11 mouse cellular contexts compared by ENCODE assay signal in genomic region chr17:29261603-29262258, GRCm38 (mm10). TPM values are rescaled to one million over a fixed set of nuclear protein-coding genes. Genes with fewer than 3 reads are reported as not detected.
DNase-seq lines count a peak whose midpoint lies in the region; ATAC-seq and TF ChIP-seq lines count a peak whose summit lies in the region.
"Had no signal": no experiment of that assay in that cellular context is flagged by ENCODE, and none has a peak within 500 bp of the region (broad histone marks: within the 10 kb centered on the region; RNA-seq: fewer than 3 reads in every experiment).

No protein-coding gene starts in this region.

- H3K9me3 ChIP-seq in heart, embryonic 13.5 days, result no peaks in the 10 kb centered on the region
- H3K9me3 ChIP-seq in midbrain, embryonic 12.5 days, result no peaks in the 10 kb centered on the region
- H3K9me3 ChIP-seq in midbrain, embryonic 11.5 days (ENCODE audit: control insufficient read depth, low read length), result no peaks in the 10 kb centered on the region
- no peaks in the 10 kb centered on the region for H3K9me3 ChIP-seq in embryonic facial prominence, embryonic 13.5 days
- no peaks in the 10 kb centered on the region for H3K9me3 ChIP-seq in liver, postnatal 0 days (ENCODE audit: low read length)

- no peak for TF ChIP-seq EP300 in heart, adult 2 months (IDR thresholded peaks at IDR 0.05; ENCODE audit: insufficient read depth, low read depth, low read length)
- TF ChIP-seq EP300 in liver, postnatal 0 days (IDR thresholded peaks at IDR 0.05; ENCODE audit: low read depth), result no peak

- H3K27ac ChIP-seq in heart, embryonic 13.5 days (replicated peaks), result no peak overlapping the region
- H3K27ac ChIP-seq in heart, adult 2 months, result no peak overlapping the region
- H3K27ac ChIP-seq in midbrain, embryonic 12.5 days (replicated peaks), result no peak overlapping the region
- no peak overlapping the region for H3K27ac ChIP-seq in midbrain, embryonic 11.5 days (ENCODE audit: low read depth, low read length)
- H3K27ac ChIP-seq in embryonic facial prominence, embryonic 13.5 days, result no peak overlapping the region
- H3K27ac ChIP-seq in liver, postnatal 0 days (ENCODE audit: low read depth), result no peak overlapping the region
- H3K27ac ChIP-seq: left cerebral cortex, adult 2 months had no signal

- H3K9ac ChIP-seq in heart, embryonic 13.5 days, result peak overlapping the region; percentile 95; the same call in 1 of the 2 replicates
- H3K9ac ChIP-seq in heart, adult 2 months (ENCODE audit: low read depth, low read length), result no peak overlapping the region
- H3K9ac ChIP-seq in midbrain, embryonic 12.5 days (replicated peaks), result 0 out of 2 replicates have a peak overlapping the region, but pooled peaks have one; percentile 7
- H3K9ac ChIP-seq in midbrain, embryonic 11.5 days (ENCODE audit: low read length), result no peak overlapping the region
- no peak overlapping the region; the same call in 1 of the 2 replicates for H3K9ac ChIP-seq in embryonic facial prominence, embryonic 13.5 days
- H3K9ac ChIP-seq in liver, postnatal 0 days (replicated peaks), result peak overlapping the region; percentile 31; the same call in 1 of the 2 replicates

- TF ChIP-seq CTCF in heart, adult 2 months (IDR thresholded peaks at IDR 0.05), result no peak
- no peak for TF ChIP-seq CTCF in liver, postnatal 0 days (IDR thresholded peaks at IDR 0.05; ENCODE audit: low read depth)

- no peak for TF ChIP-seq POLR2A in heart, adult 2 months (IDR thresholded peaks at IDR 0.05; ENCODE audit: insufficient read depth, low read depth, low read length)

- ATAC-seq in heart, embryonic 13.5 days (ENCODE audit: extremely low read depth, insufficient number of reproducible peaks, low FRiP score, low TSS enrichment), result no peak
- no peak for ATAC-seq in midbrain, embryonic 12.5 days (ENCODE audit: low FRiP score, low read depth)
- ATAC-seq in midbrain, embryonic 11.5 days (ENCODE audit: low FRiP score), result no peak
- no peak for ATAC-seq in embryonic facial prominence, embryonic 13.5 days (ENCODE audit: insufficient number of reproducible peaks, insufficient read depth, low FRiP score, low TSS enrichment, low read depth)
- ATAC-seq in liver, postnatal 0 days, result no peak
- ATAC-seq: Patski had no signal

- H3K79me2 ChIP-seq in heart, adult 2 months (replicated peaks; ENCODE audit: control insufficient read depth, insufficient read depth, low read length), result no peaks in the 10 kb centered on the region

- peak overlapping the region; percentile 88 for H3K4me2 ChIP-seq in heart, embryonic 13.5 days
- H3K4me2 ChIP-seq in midbrain, embryonic 12.5 days (replicated peaks), result peak overlapping the region; percentile 76; the same call in 1 of the 2 replicates
- H3K4me2 ChIP-seq in midbrain, embryonic 11.5 days, result no peak overlapping the region
- peak overlapping the region; percentile 76 for H3K4me2 ChIP-seq in embryonic facial prominence, embryonic 13.5 days
- peak overlapping the region; percentile 74 for H3K4me2 ChIP-seq in liver, postnatal 0 days (ENCODE audit: low read depth, low read length)

- H3K27me3 ChIP-seq in heart, embryonic 13.5 days (replicated peaks), result no peaks in the 10 kb centered on the region
- H3K27me3 ChIP-seq in heart, adult 2 months (ENCODE audit: control insufficient read depth, insufficient read depth, low read length), result no peaks in the 10 kb centered on the region
- H3K27me3 ChIP-seq in midbrain, embryonic 12.5 days, result no peaks in the 10 kb centered on the region
- H3K27me3 ChIP-seq in midbrain, embryonic 11.5 days (ENCODE audit: control insufficient read depth, insufficient read depth, low read length), result no peaks in the 10 kb centered on the region
- no peaks in the 10 kb centered on the region for H3K27me3 ChIP-seq in embryonic facial prominence, embryonic 13.5 days
- no peaks in the 10 kb centered on the region for H3K27me3 ChIP-seq in liver, postnatal 0 days (ENCODE audit: insufficient read depth, low read length)
- H3K27me3 ChIP-seq: Patski had no signal

- H3K4me3 ChIP-seq in heart, embryonic 13.5 days, result no peak overlapping the region
- no peak overlapping the region for H3K4me3 ChIP-seq in heart, adult 2 months
- no peak overlapping the region for H3K4me3 ChIP-seq in midbrain, embryonic 12.5 days
- no peak overlapping the region for H3K4me3 ChIP-seq in midbrain, embryonic 11.5 days (ENCODE audit: low read depth, low read length)
- H3K4me3 ChIP-seq in embryonic facial prominence, embryonic 13.5 days, result peak overlapping the region; percentile 11; the same call in 1 of the 2 replicates
- H3K4me3 ChIP-seq in liver, postnatal 0 days (ENCODE audit: low read depth, low read length), result peak overlapping the region; percentile 81
- H3K4me3 ChIP-seq: left cerebral cortex, adult 2 months had no signal

- intact Hi-C loops in heart, adult 2 months (cut with DNase I), result no loop called here

- peaks cover 66% of the 10 kb centered on the region for H3K4me1 ChIP-seq in heart, embryonic 13.5 days
- peaks cover 5% of the 10 kb centered on the region; the same call in 1 of the 2 replicates for H3K4me1 ChIP-seq in heart, adult 2 months (ENCODE audit: control insufficient read depth, insufficient read depth, low read length)
- H3K4me1 ChIP-seq in midbrain, embryonic 12.5 days, result peaks cover 34% of the 10 kb centered on the region
- H3K4me1 ChIP-seq in midbrain, embryonic 11.5 days (ENCODE audit: control insufficient read depth, insufficient read depth, low read length), result peaks cover 17% of the 10 kb centered on the region
- H3K4me1 ChIP-seq in embryonic facial prominence, embryonic 13.5 days, result peaks cover 38% of the 10 kb centered on the region
- peaks cover 45% of the 10 kb centered on the region for H3K4me1 ChIP-seq in liver, postnatal 0 days (ENCODE audit: insufficient read depth)

- H3K36me3 ChIP-seq in heart, embryonic 13.5 days, result peaks cover 42% of the 10 kb centered on the region
- H3K36me3 ChIP-seq in heart, adult 2 months (ENCODE audit: control insufficient read depth, insufficient read depth, low read length), result peaks cover 2% of the 10 kb centered on the region; the same call in 1 of the 2 replicates
- H3K36me3 ChIP-seq in midbrain, embryonic 12.5 days, result peaks cover 41% of the 10 kb centered on the region
- H3K36me3 ChIP-seq in midbrain, embryonic 11.5 days (ENCODE audit: control insufficient read depth, insufficient read depth, low read length), result peaks cover 14% of the 10 kb centered on the region
- H3K36me3 ChIP-seq in embryonic facial prominence, embryonic 13.5 days, result peaks cover 47% of the 10 kb centered on the region
- peaks cover 23% of the 10 kb centered on the region for H3K36me3 ChIP-seq in liver, postnatal 0 days (replicated peaks; ENCODE audit: insufficient read depth, low read length)

- whole genome bisulfite sequencing in heart, embryonic 13.5 days, result 91% methylated on average over 22 of the region's 22 CpGs
- WGBS in heart, adult 2 months, result 85% methylated on average over 22 of the region's 22 CpGs
- 94% methylated on average over 22 of the region's 22 CpGs for WGBS in midbrain, embryonic 12.5 days
- 93% methylated on average over 22 of the region's 22 CpGs for WGBS in midbrain, embryonic 11.5 days
- WGBS in embryonic facial prominence, embryonic 13.5 days, result 93% methylated on average over 22 of the region's 22 CpGs
- 76% methylated on average over 22 of the region's 22 CpGs for WGBS in liver, postnatal 0 days (ENCODE audit: insufficient replicate concordance)

- DNase-seq in heart, adult 2 months, result no peak
- DNase-seq in midbrain, embryonic 11.5 days (ENCODE audit: low spot score, missing footprints), result no peak
- DNase-seq in liver, postnatal 0 days, result no peak
- DNase-seq in layer of hippocampus, adult 9-11 months, result no peak
- DNase-seq in cerebellum, postnatal 36 days, result no peak
- DNase-seq: thymus, postnatal 36 days had no signal

RNA-seq across cellular contexts. Expression of gene Ppil1, which starts 2.3 kb away (rescaled TPM):
- polyA plus RNA-seq in heart, embryonic 13.5 days (2015; fragmentation: Nextera tagmentation; extraction: Ambion mirVana), result 106 and 128 TPM in 2 replicates
- 10 to 100 TPM; 28.4 to 31.1 TPM for total RNA-seq in heart, adult 2 months (2021)
- 33.2 and 41.7 TPM in 2 replicates for polyA plus RNA-seq in heart, adult 2 months (2012; rRNA removed)
- polyA plus RNA-seq in midbrain, embryonic 12.5 days (2016; fragmentation: Nextera tagmentation; extraction: Ambion mirVana), result 124 and 129 TPM in 2 replicates
- 163 and 170 TPM in 2 replicates for polyA plus RNA-seq in midbrain, embryonic 11.5 days (2014; fragmentation: Nextera tagmentation; extraction: Ambion mirVana)
- 149 and 162 TPM in 2 replicates for polyA plus RNA-seq in embryonic facial prominence, embryonic 13.5 days (2015; fragmentation: Nextera tagmentation; extraction: Ambion mirVana)
- 36.1 and 42.1 TPM in 2 replicates for polyA plus RNA-seq in liver, postnatal 0 days (2015; fragmentation: Nextera tagmentation; extraction: Ambion mirVana)

RNA-seq across cellular contexts. Expression of gene BC004004, which starts 6.9 kb away (rescaled TPM):
- polyA plus RNA-seq in heart, embryonic 13.5 days (2015; fragmentation: Nextera tagmentation; extraction: Ambion mirVana), result 85.0 and 91.9 TPM in 2 replicates
- 100 to 1,000 TPM; 264 to 318 TPM for total RNA-seq in heart, adult 2 months (2021)
- polyA plus RNA-seq in heart, adult 2 months (2012; rRNA removed), result 184 and 264 TPM in 2 replicates
- polyA plus RNA-seq in midbrain, embryonic 12.5 days (2016; fragmentation: Nextera tagmentation; extraction: Ambion mirVana), result 71.7 and 73.7 TPM in 2 replicates
- 68.4 and 74.6 TPM in 2 replicates for polyA plus RNA-seq in midbrain, embryonic 11.5 days (2014; fragmentation: Nextera tagmentation; extraction: Ambion mirVana)
- polyA plus RNA-seq in embryonic facial prominence, embryonic 13.5 days (2015; fragmentation: Nextera tagmentation; extraction: Ambion mirVana), result 66.7 and 71.3 TPM in 2 replicates
- polyA plus RNA-seq in liver, postnatal 0 days (2015; fragmentation: Nextera tagmentation; extraction: Ambion mirVana), result 101 and 105 TPM in 2 replicates

RNA-seq across cellular contexts. Expression of gene Cpne5, which starts 23.8 kb away (rescaled TPM):
- polyA plus RNA-seq in heart, embryonic 13.5 days (2015; fragmentation: Nextera tagmentation; extraction: Ambion mirVana), result 17.4 and 21.0 TPM in 2 replicates
- total RNA-seq in heart, adult 2 months (2021), result 1 to 10 TPM; 4.4 to 5.2 TPM
- polyA plus RNA-seq in heart, adult 2 months (2012; rRNA removed), result 10.7 and 11.2 TPM in 2 replicates
- 12.6 and 14.4 TPM in 2 replicates for polyA plus RNA-seq in midbrain, embryonic 12.5 days (2016; fragmentation: Nextera tagmentation; extraction: Ambion mirVana)
- polyA plus RNA-seq in midbrain, embryonic 11.5 days (2014; fragmentation: Nextera tagmentation; extraction: Ambion mirVana), result 7.4 TPM in 2 replicates
- 28.1 and 36.0 TPM in 2 replicates for polyA plus RNA-seq in embryonic facial prominence, embryonic 13.5 days (2015; fragmentation: Nextera tagmentation; extraction: Ambion mirVana)
- 0.33 and 0.46 TPM in 2 replicates for polyA plus RNA-seq in liver, postnatal 0 days (2015; fragmentation: Nextera tagmentation; extraction: Ambion mirVana)

RNA-seq across cellular contexts. Expression of gene Pi16, which starts 55.7 kb away (rescaled TPM):
- 1.9 and 2.4 TPM in 2 replicates for polyA plus RNA-seq in heart, embryonic 13.5 days (2015; fragmentation: Nextera tagmentation; extraction: Ambion mirVana)
- 10 to 100 TPM; 24.1 to 40.7 TPM for total RNA-seq in heart, adult 2 months (2021)
- 63.1 and 73.5 TPM in 2 replicates for polyA plus RNA-seq in heart, adult 2 months (2012; rRNA removed)
- polyA plus RNA-seq in midbrain, embryonic 12.5 days (2016; fragmentation: Nextera tagmentation; extraction: Ambion mirVana), result 1.3 and 2.0 TPM in 2 replicates
- polyA plus RNA-seq in midbrain, embryonic 11.5 days (2014; fragmentation: Nextera tagmentation; extraction: Ambion mirVana), result 0.56 and 0.57 TPM in 2 replicates
- polyA plus RNA-seq in embryonic facial prominence, embryonic 13.5 days (2015; fragmentation: Nextera tagmentation; extraction: Ambion mirVana), result 0.23 and 0.27 TPM in 2 replicates
- 2.1 and 2.2 TPM in 2 replicates for polyA plus RNA-seq in liver, postnatal 0 days (2015; fragmentation: Nextera tagmentation; extraction: Ambion mirVana)
- polyA plus RNA-seq: Patski had no signal

Comparison
In these comparisons a context has a peak if more than half of its experiments do, and no peak if none do; other contexts are left out.
1. H3K9ac ChIP-seq: peak in heart, embryonic 13.5 days (single experiment), midbrain, embryonic 12.5 days (single experiment) and liver, postnatal 0 days (single experiment); none in heart, adult 2 months (single experiment), midbrain, embryonic 11.5 days (single experiment) and embryonic facial prominence, embryonic 13.5 days (single experiment).
2. H3K4me3 ChIP-seq: peak in embryonic facial prominence, embryonic 13.5 days (single experiment) and liver, postnatal 0 days (single experiment); none in heart, embryonic 13.5 days (single experiment), heart, adult 2 months (single experiment), midbrain, embryonic 12.5 days (single experiment) and midbrain, embryonic 11.5 days (single experiment).